Comparison of ENCODE assay signal across 22 mouse cellular contexts in genomic region chr12:48099727-48100126, GRCm38 (mm10).
A peak's percentile ranks its signal among the peaks of the same experiment; 100 is the strongest.
DNase-seq lines count a peak whose midpoint lies in the region; ATAC-seq lines count a peak whose summit lies in the region.
"Had no signal": no experiment of that assay in that cellular context is flagged by ENCODE, and none has a peak within 500 bp of the region (broad histone marks: within the 10 kb centered on the region; RNA-seq: fewer than 3 reads in every experiment).

No protein-coding gene starts in this region.

- no peaks in the 10 kb centered on the region for H3K27me3 ChIP-seq in hindbrain, embryonic 11.5 days (ENCODE audit: control insufficient read depth, insufficient read depth, low read length)
- no peaks in the 10 kb centered on the region for H3K27me3 ChIP-seq in hindbrain, embryonic 10.5 days (ENCODE audit: insufficient read depth, poor library complexity, severe bottlenecking)
- no peaks in the 10 kb centered on the region for H3K27me3 ChIP-seq in forebrain, embryonic 14.5 days (replicated peaks; ENCODE audit: control insufficient read depth, insufficient read depth, low read length)
- H3K27me3 ChIP-seq in midbrain, embryonic 13.5 days = no peaks in the 10 kb centered on the region
- H3K27me3 ChIP-seq: CH12.LX; heart, embryonic 15.5 days; intestine, embryonic 15.5 days; stomach, embryonic 15.5 days had no signal

- ATAC-seq in hindbrain, embryonic 11.5 days (ENCODE audit: low FRiP score) = peak; percentile 89
- ATAC-seq in forebrain, embryonic 14.5 days = peak; percentile 20; the same call in 1 of the 2 replicates
- ATAC-seq in midbrain, embryonic 13.5 days = peak; percentile 80
- ATAC-seq: intestine, embryonic 15.5 days had no signal

- no peak overlapping the region for H3K9ac ChIP-seq in hindbrain, embryonic 11.5 days (ENCODE audit: low read depth, low read length)
- no peak overlapping the region for H3K9ac ChIP-seq in forebrain, embryonic 14.5 days (ENCODE audit: low read length)
- H3K9ac ChIP-seq in midbrain, embryonic 13.5 days (replicated peaks) = no peak overlapping the region
- H3K9ac ChIP-seq: heart, embryonic 15.5 days; intestine, embryonic 15.5 days; stomach, embryonic 15.5 days had no signal

- H3K36me3 ChIP-seq in hindbrain, embryonic 11.5 days (ENCODE audit: control insufficient read depth, insufficient read depth, low read length) = no peaks in the 10 kb centered on the region
- no peaks in the 10 kb centered on the region for H3K36me3 ChIP-seq in hindbrain, embryonic 10.5 days
- H3K36me3 ChIP-seq in forebrain, embryonic 14.5 days (ENCODE audit: control insufficient read depth, insufficient read depth, low read length) = no peaks in the 10 kb centered on the region
- H3K36me3 ChIP-seq in midbrain, embryonic 13.5 days = no peaks in the 10 kb centered on the region
- H3K36me3 ChIP-seq: heart, embryonic 15.5 days; intestine, embryonic 15.5 days; stomach, embryonic 15.5 days had no signal

- no peak overlapping the region for H3K4me3 ChIP-seq in hindbrain, embryonic 11.5 days (ENCODE audit: low read depth, low read length)
- no peak overlapping the region for H3K4me3 ChIP-seq in hindbrain, embryonic 10.5 days
- H3K4me3 ChIP-seq in forebrain, embryonic 14.5 days (ENCODE audit: low read depth, low read length) = no peak overlapping the region
- H3K4me3 ChIP-seq in midbrain, embryonic 13.5 days (replicated peaks) = no peak overlapping the region
- H3K4me3 ChIP-seq: heart, adult 2 months; heart, embryonic 15.5 days; intestine, embryonic 15.5 days; stomach, embryonic 15.5 days had no signal

- 69% methylated on average over 3 of the region's 3 CpGs for WGBS in hindbrain, embryonic 11.5 days
- 78% methylated on average over 3 of the region's 3 CpGs for WGBS in hindbrain, embryonic 10.5 days
- WGBS in forebrain, embryonic 14.5 days = 64% methylated on average over 3 of the region's 3 CpGs
- 47% methylated on average over 3 of the region's 3 CpGs for WGBS in midbrain, embryonic 13.5 days

- no peaks in the 10 kb centered on the region for H3K4me1 ChIP-seq in hindbrain, embryonic 11.5 days (replicated peaks; ENCODE audit: control insufficient read depth, insufficient read depth, low read length)
- H3K4me1 ChIP-seq in hindbrain, embryonic 10.5 days (replicated peaks) = no peaks in the 10 kb centered on the region
- H3K4me1 ChIP-seq in forebrain, embryonic 14.5 days (ENCODE audit: control insufficient read depth, insufficient read depth, low read length) = no peaks in the 10 kb centered on the region
- no peaks in the 10 kb centered on the region for H3K4me1 ChIP-seq in midbrain, embryonic 13.5 days (replicated peaks)
- H3K4me1 ChIP-seq: heart, embryonic 15.5 days; intestine, embryonic 15.5 days; stomach, embryonic 15.5 days had no signal

- no peak overlapping the region for H3K4me2 ChIP-seq in hindbrain, embryonic 11.5 days (replicated peaks; ENCODE audit: low read depth, low read length)
- no peak overlapping the region for H3K4me2 ChIP-seq in forebrain, embryonic 14.5 days (ENCODE audit: low read length)
- H3K4me2 ChIP-seq in midbrain, embryonic 13.5 days (replicated peaks) = no peak overlapping the region
- H3K4me2 ChIP-seq: heart, embryonic 15.5 days; intestine, embryonic 15.5 days; liver, embryonic 11.5 days; stomach, embryonic 15.5 days had no signal

- H3K27ac ChIP-seq in hindbrain, embryonic 11.5 days (ENCODE audit: low read depth, low read length) = no peak overlapping the region
- no peak overlapping the region for H3K27ac ChIP-seq in hindbrain, embryonic 10.5 days
- H3K27ac ChIP-seq in forebrain, embryonic 14.5 days (ENCODE audit: low read depth, low read length) = no peak overlapping the region
- H3K27ac ChIP-seq in midbrain, embryonic 13.5 days = no peak overlapping the region
- H3K27ac ChIP-seq: heart, adult 2 months; heart, embryonic 15.5 days; intestine, embryonic 15.5 days; stomach, embryonic 15.5 days had no signal

- H3K9me3 ChIP-seq in hindbrain, embryonic 11.5 days (ENCODE audit: control insufficient read depth, low read length) = no peaks in the 10 kb centered on the region
- 0 out of 2 replicates have a peak, but pooled peaks cover 3% of the 10 kb centered on the region for H3K9me3 ChIP-seq in hindbrain, embryonic 10.5 days
- no peaks in the 10 kb centered on the region for H3K9me3 ChIP-seq in forebrain, embryonic 14.5 days (replicated peaks; ENCODE audit: control insufficient read depth, low read length)
- H3K9me3 ChIP-seq in midbrain, embryonic 13.5 days = peaks cover 5% of the 10 kb centered on the region
- H3K9me3 ChIP-seq: heart, embryonic 15.5 days; intestine, embryonic 15.5 days; stomach, embryonic 15.5 days had no signal

- DNase-seq in hindbrain, embryonic 11.5 days (ENCODE audit: low spot score) = peak; percentile 26
- DNase-seq in hindbrain, embryonic 10.5 days (ENCODE audit: low spot score) = no peak
- DNase-seq in forebrain, embryonic 14.5 days (ENCODE audit: low spot score) = peak; percentile 45
- peak; percentile 2 for DNase-seq in retina, adult 2 months (ENCODE audit: low read depth, low spot score)
- no peak for DNase-seq in adrenal gland, adult 2 months
- DNase-seq in cerebellum, adult 8-10 months = no peak
- DNase-seq in layer of hippocampus, adult 9-10 months (ENCODE audit: low spot score) = no peak
- DNase-seq: cerebellum, adult 9-11 months; gastrocnemius, postnatal 14 days; heart, adult 2 months; heart, postnatal 4 days; kidney, adult 9 months; kidney, postnatal 4 days; lung, adult 18-20 months; lung, postnatal 36 days; right cerebral cortex, postnatal 25 days had no signal

Comparison
In these comparisons a context has a peak if more than half of its experiments do, and no peak if none do; other contexts are left out.
1. DNase-seq: peak in hindbrain, embryonic 11.5 days (single experiment), forebrain, embryonic 14.5 days (single experiment) and retina, adult 2 months (single experiment); none in hindbrain, embryonic 10.5 days (single experiment), adrenal gland, adult 2 months (single experiment), cerebellum, adult 8-10 months (single experiment) and layer of hippocampus, adult 9-10 months (single experiment).
2. ATAC-seq: peak in every context shown above with its lines; median percentile 89 in hindbrain, embryonic 11.5 days; 80 in midbrain, embryonic 13.5 days; 20 in forebrain, embryonic 14.5 days.